Mouse (Mus musculus) left cerebral cortex, postnatal 14 days (tissue): ENCODE data around the gene Cd48. TPM values are rescaled to one million over a fixed set of nuclear protein-coding genes. Genes with fewer than 3 reads are reported as not detected.
"Not testable (repeated sequence)": the region's sequence is repeated elsewhere in the genome, so short reads cannot be mapped to it uniquely, and the experiment has no call there.

ENCODE experiments used
- DNase-seq, 2 experiments: peaks; one replicate each; pipeline ENCODE4 v3.0.0; 2021 to 2022; ENCODE audit warnings: low spot score in 2 of 2, mixed read lengths in 1 of 2
- intact Hi-C: fragments of 180-260 bp; cut with DNase I; formaldehyde crosslinking; loops from one replicate; pipeline ENCODE4 v1.15.1; 2025
- microRNA-seq, 2 experiments: library from miRNA; unstranded; fragments of <30 nt; microRNA quantifications; one replicate each; pipeline ENCODE4 v1.2.0; 2022
- total RNA-seq, 2 experiments: library from RNA; stranded (reverse); gene quantifications; 2 replicates each; pipeline ENCODE4 v1.2.3; 2021

The Cd48 gene
- total RNA-seq, 2 experiments from 2014 or later: 0.38 to 0.40 TPM

DNA sequence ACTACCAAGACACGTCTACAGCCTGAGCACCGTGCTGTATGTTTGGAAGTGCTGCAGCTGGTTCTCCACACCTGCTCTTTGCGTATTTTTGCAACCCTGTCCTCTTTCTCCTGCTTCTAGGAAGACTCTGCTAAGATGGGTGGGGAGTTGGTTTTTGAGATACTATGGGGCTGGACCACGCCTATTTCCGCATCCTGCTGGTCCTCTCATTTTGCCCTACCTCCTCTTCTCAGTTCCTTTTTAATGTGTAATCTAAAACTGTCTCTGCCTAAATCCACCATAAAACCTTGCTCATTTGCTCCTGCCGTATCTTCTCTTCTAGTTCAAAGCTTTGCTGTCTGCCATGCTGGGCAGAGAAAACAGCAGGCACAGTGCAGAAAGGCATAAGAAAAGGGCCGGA is 800 bp upstream of the Cd48 start:
- no peak for DNase-seq
- intact Hi-C loops: no loop called here

GRCm38 (mm10) chr1:171684923-171685322 is 3.1 kb downstream of the Cd48 start:
- no peak for DNase-seq
- intact Hi-C loops: no loop called here

GRCm38 (mm10) chr1:171687320-171687719 is 5.5 kb downstream of the Cd48 start:
- DNase-seq: no peak

GRCm38 (mm10) chr1:171693918-171694317 is 12.1 kb downstream of the Cd48 start:
- intact Hi-C loops: no loop called here
- DNase-seq: no peak

More at GRCm38 (mm10) chr1:171687320-171687719, 5.5 kb downstream of the Cd48 start:
- intact Hi-C loops: no loop called here

DNA sequence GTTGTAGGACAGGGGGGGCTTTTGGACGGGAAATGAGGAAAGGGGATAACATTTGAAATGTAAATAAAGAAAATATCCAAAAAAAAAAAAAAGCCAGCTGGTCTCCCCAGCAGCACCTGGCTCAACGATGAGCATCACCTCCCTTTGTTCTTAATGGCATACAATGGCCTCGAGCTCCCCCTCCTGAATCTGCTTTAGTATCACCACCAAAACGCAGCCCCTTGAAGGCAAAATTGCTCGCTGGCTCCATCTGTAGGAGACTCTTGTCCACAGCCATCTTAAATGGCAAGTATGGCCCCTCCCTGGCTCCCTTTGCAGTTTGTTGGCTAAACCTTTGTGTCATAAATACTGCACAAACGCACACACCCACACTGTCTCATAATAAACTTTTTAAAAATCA is 17.2 kb downstream of the Cd48 start:
- peak; percentile 24 to 27 for DNase-seq
- intact Hi-C loops: no loop called here

DNA sequence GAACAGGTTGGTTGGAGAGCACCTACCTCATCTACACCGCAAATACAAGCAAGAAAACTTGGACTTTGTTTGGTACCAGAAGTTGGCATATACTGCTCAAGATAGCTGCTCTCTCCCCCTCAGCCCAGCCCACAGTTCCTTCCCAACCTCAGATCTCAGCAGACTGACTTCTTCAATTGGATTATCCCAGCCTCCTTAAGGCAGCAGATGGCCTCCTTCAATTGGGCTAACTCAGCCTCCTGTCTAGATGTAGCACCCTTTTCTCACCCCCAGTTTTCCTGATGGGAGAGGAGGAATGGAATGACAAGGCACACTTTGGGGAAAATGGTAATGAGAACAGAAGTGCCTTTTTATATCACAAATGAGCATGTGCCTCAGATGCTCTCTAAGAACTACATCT is 31.9 kb downstream of the Cd48 start:
- intact Hi-C loops: not testable (repeated sequence)
- peak; percentile 1 to 6 for DNase-seq

DNA sequence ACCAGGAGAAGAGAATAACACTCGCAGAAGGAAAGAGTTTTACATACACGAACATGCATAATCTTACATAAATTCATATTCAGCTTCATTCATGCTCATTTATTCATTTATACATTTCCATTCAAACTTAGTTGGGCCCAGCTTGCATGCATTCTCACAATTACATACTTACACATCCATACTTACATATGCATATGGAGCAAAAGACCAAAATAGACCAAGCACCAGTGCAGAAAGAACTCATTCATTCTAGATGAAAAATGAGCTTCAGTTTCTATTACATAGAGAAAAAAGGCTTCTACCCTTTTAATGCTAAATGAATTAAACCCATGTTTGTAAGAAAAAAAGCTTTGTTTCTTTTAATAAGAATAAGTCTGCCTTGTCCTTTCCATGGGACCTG is 33.6 kb downstream of the Cd48 start:
- intact Hi-C loops: no loop called here
- DNase-seq: peak in 1 of 2 experiments; percentile 34

- no peak for DNase-seq
- intact Hi-C loops: no loop called here
Measured at GRCm38 (mm10) chr1:171716232-171716631, 34.4 kb downstream of the Cd48 start.

DNA sequence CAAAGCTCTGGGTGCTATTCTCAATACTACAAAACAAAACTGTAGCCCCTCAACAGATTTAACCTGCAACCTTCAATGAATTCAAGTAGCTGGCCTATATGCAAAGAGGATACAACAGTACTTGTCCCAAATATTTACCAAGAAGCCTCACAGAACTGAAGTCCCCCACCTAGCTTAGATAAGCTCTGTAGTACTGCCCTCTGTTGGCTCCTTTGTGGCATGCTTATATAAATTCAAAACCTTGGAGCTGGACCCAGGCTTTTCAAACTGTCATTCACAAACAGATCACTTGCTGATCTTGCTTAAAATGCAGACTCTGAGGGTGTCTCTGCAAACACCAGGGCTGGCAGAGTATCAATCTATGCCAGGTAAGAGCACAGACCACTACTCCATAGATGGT is 49.4 kb downstream of the Cd48 start:
- intact Hi-C loops: no loop called here
- DNase-seq: peak in 1 of 2 experiments; percentile 5

DNA sequence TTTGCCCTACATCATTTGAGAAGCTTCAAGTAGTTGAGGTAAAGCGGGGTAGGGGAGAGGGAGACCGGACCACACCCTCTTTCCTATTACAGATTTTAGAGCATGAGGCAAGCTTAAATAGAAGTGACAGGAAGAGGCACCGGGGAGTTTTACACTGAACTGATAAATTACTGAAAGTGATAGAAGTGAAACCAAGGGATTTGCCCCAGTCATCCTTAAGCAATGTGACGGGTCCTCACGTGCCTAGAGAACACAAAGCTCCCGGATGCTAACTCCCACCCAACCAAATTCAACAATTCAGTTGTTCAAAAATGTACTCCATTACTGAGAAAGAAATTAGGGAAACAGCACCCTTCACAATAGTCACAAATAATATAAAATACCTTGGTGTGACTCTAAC is 53.1 kb downstream of the Cd48 start:
- intact Hi-C loops: no loop called here
- DNase-seq: no peak

GRCm38 (mm10) chr1:171748127-171748969 is 66.5 kb downstream of the Cd48 start:
- no peak for DNase-seq
- intact Hi-C loops: no loop called here

Small RNAs within 50 kb of the gene (microRNA-seq; reads per million reads assigned to microRNA genes)
- gene Mir7683: 0 reads per million in 2 experiments

Other genes starting within 250 kb of the Cd48 start
- 1 to 10 TPM; 7.4 to 8.3 TPM for gene F11r, start 244.5 kb upstream of the Cd48 start, total RNA-seq
- 1 to 10 TPM; 4.8 to 5.3 TPM for gene Alyref2, start 178.5 kb upstream of the Cd48 start, total RNA-seq
- gene Itln1, start 146.7 kb upstream of the Cd48 start, total RNA-seq: not detected
- gene Cd244a, start 122.8 kb upstream of the Cd48 start, total RNA-seq: not detected
- gene Ly9, start 74.6 kb upstream of the Cd48 start, total RNA-seq: not detected
- under 1 TPM in 1 of 2 experiments, not detected in 1; 0.11 TPM for gene Slamf7, start 29.0 kb upstream of the Cd48 start, total RNA-seq
- gene Slamf1, start 85.1 kb downstream of the Cd48 start, total RNA-seq: under 1 TPM; 0.63 to 0.68 TPM
- 1 to 10 TPM; 1.8 to 2.0 TPM for gene Cd84, start 157.7 kb downstream of the Cd48 start, total RNA-seq
- gene Gm10521, start 213.7 kb downstream of the Cd48 start, total RNA-seq: under 1 TPM in 1 of 2 experiments, not detected in 1; 0.13 TPM
- under 1 TPM; 0.07 to 0.23 TPM for gene Slamf6, start 235.5 kb downstream of the Cd48 start, total RNA-seq